Mouse (Mus musculus) CD4-positive naive resting alpha-beta T cell, adult 76 days (primary cell): ENCODE data around the gene Hist1h2ba. TPM values are rescaled to one million over a fixed set of nuclear protein-coding genes. Genes with fewer than 3 reads are reported as not detected.

Experiments
- total RNA-seq: library from RNA; stranded (reverse); gene quantifications from one replicate; pipeline ENCODE4 v1.2.4, GENCODE M21; 2023

The Hist1h2ba gene
- not detected for total RNA-seq

DNA sequence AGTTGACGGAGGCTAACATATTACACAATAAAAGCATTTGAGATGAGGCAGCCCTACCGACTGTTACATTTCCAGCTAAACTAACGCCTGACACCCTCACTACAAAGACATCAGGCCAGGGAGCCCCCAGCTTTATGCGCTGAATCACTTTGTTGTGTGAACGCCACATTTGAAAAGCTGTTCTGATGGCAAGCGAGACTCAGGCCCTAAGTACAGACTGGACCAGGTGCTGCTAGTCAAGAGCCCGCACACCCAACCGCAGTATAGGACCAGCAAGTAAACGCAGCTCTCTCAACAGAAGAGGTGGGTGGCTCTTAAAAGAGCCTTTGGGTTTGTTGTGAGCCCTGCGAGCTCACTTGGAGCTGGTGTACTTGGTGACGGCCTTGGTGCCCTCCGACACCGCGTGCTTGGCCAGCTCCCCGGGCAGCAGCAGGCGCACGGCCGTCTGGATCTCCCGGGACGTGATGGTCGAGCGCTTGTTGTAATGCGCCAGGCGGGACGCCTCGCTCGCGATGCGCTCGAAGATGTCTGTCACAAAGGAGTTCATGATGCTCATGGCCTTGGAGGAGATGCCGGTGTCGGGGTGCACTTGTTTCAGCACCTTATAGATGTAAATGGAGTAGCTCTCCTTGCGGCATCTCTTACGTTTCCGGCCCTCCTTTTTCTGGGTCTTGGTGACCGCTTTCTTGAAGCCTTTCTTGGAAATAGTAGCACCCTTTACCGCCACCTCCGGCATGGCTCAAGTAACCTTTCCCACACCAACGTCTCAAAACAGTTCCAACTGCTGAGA, at the start of gene Hist1h2ba:
TSS of gene Hist1h2ba (minus strand) at position 736 of the 790 bp plus-strand sequence.

GRCm38 (mm10) chr13:23934211-23934520, 210 bp upstream of the Hist1h2ba start, which contains the start of gene Hist1h2aa:
Gene Hist1h2aa (plus strand): TSS chr13:23934462.

GRCm38 (mm10) chr13:23914376-23915167, 19.4 kb downstream of the Hist1h2ba start, which contains the start of gene Slc17a4:
Gene Slc17a4 (minus strand): TSS chr13:23915009.

Other genes starting within 250 kb of the Hist1h2ba start
- 5.1 TPM for gene Hist1h2bc, start 250.0 kb downstream of the Hist1h2ba start, total RNA-seq
- not detected for gene Hist1h1t, start 238.3 kb downstream of the Hist1h2ba start, total RNA-seq
- 75.4 TPM for gene Hist1h4c, start 235.7 kb downstream of the Hist1h2ba start, total RNA-seq
- gene Hfe, start 223.3 kb downstream of the Hist1h2ba start, total RNA-seq, result 1.5 TPM
- gene Hist1h1c, start 195.3 kb downstream of the Hist1h2ba start, total RNA-seq, result 504 TPM
- 5.8 TPM for gene Hist1h3c, start 188.6 kb downstream of the Hist1h2ba start, total RNA-seq
- 23.9 TPM for gene Hist1h2bb, start 187.4 kb downstream of the Hist1h2ba start, total RNA-seq
- 30.2 TPM for gene Hist1h2ab, start 183.0 kb downstream of the Hist1h2ba start, total RNA-seq
- 33.8 TPM for gene Hist1h3b, start 181.9 kb downstream of the Hist1h2ba start, total RNA-seq
- 27.7 TPM for gene Hist1h4b, start 177.1 kb downstream of the Hist1h2ba start, total RNA-seq
- 63.7 TPM for gene Hist1h4a, start 172.9 kb downstream of the Hist1h2ba start, total RNA-seq
- gene Hist1h3a, start 171.8 kb downstream of the Hist1h2ba start, total RNA-seq, result 96.6 TPM
- gene Hist1h1a, start 170.5 kb downstream of the Hist1h2ba start, total RNA-seq, result 18.2 TPM
- gene Trim38, start 164.2 kb downstream of the Hist1h2ba start, total RNA-seq, result not detected
- not detected for gene Slc17a2, start 127.2 kb downstream of the Hist1h2ba start, total RNA-seq
- gene Slc17a3, start 94.7 kb downstream of the Hist1h2ba start, total RNA-seq, result not detected
- gene Slc17a1, start 66.4 kb downstream of the Hist1h2ba start, total RNA-seq, result not detected
- not detected for gene Slc17a4, start 19.1 kb downstream of the Hist1h2ba start, total RNA-seq
- gene Hist1h2aa, start 306 bp upstream of the Hist1h2ba start, total RNA-seq, result not detected
- gene Scgn, start 57.1 kb upstream of the Hist1h2ba start, total RNA-seq, result not detected